In genomic region chr2:32392063-32392462, GRCm38 (mm10) we compare ENCODE assay signal across 15 mouse cellular contexts. TPM values are rescaled to one million over a fixed set of nuclear protein-coding genes. Genes with fewer than 3 reads are reported as not detected.
DNase-seq lines count a peak whose midpoint lies in the region; ATAC-seq and TF ChIP-seq lines count a peak whose summit lies in the region.
"Had no signal": no experiment of that assay in that cellular context is flagged by ENCODE, and none has a peak within 500 bp of the region (broad histone marks: within the 10 kb centered on the region; RNA-seq: fewer than 3 reads in every experiment).

No protein-coding gene starts in this region.

- H3K27ac ChIP-seq in liver, embryonic 15.5 days (replicated peaks) = 0 out of 2 replicates have a peak overlapping the region, but pooled peaks have one; percentile 5
- no peak overlapping the region for H3K27ac ChIP-seq in liver, embryonic 11.5 days (ENCODE audit: low read depth, low read length)
- H3K27ac ChIP-seq in kidney, adult 2 months (ENCODE audit: insufficient read depth, low read depth, low read length) = peak overlapping the region; percentile 13; the same call in 1 of the 2 replicates
- H3K27ac ChIP-seq: liver, embryonic 14.5 days had no signal

- no peak for TF ChIP-seq CTCF in kidney, adult 2 months (conservative IDR thresholded peaks at IDR 0.05; ENCODE audit: insufficient read depth, insufficient read length, low read depth, low read length)

- peaks cover 9% of the 10 kb centered on the region; the same call in 1 of the 2 replicates for H3K27me3 ChIP-seq in liver, embryonic 15.5 days
- no peaks in the 10 kb centered on the region for H3K27me3 ChIP-seq in liver, embryonic 11.5 days (replicated peaks; ENCODE audit: control insufficient read depth, insufficient read depth, low read length)
- H3K27me3 ChIP-seq in kidney, adult 2 months (replicated peaks; ENCODE audit: control insufficient read depth, insufficient read depth, low read length) = no peaks in the 10 kb centered on the region
- H3K27me3 ChIP-seq: Patski had no signal

- H3K4me1 ChIP-seq in liver, embryonic 15.5 days (replicated peaks) = peaks cover 45% of the 10 kb centered on the region
- H3K4me1 ChIP-seq in liver, embryonic 11.5 days (replicated peaks; ENCODE audit: control insufficient read depth, insufficient read depth, low read length) = peaks cover 10% of the 10 kb centered on the region
- peaks cover 7% of the 10 kb centered on the region; the same call in 1 of the 2 replicates for H3K4me1 ChIP-seq in kidney, adult 2 months (ENCODE audit: control insufficient read depth, insufficient read depth, low read length)

- DNase-seq in adrenal gland, postnatal 14 days = peak; percentile 47
- DNase-seq in adrenal gland, adult 2 months = no peak
- DNase-seq in liver, embryonic 11.5 days (ENCODE audit: low spot score) = no peak
- DNase-seq in kidney, adult 2 months = peak; percentile 86
- peak; percentile 67 to 81 for DNase-seq in lung, adult 18-20 months
- no peak for DNase-seq in cerebellum, postnatal 14 days
- no peak for DNase-seq in right cerebral cortex, adult 18-20 months
- DNase-seq: cerebellum, adult 9-11 months; right cerebral cortex, postnatal 4 days; thymus, postnatal 25 days had no signal

- ATAC-seq in liver, embryonic 15.5 days (ENCODE audit: insufficient read depth) = no peak
- ATAC-seq in liver, embryonic 11.5 days (replicated peaks; ENCODE audit: low FRiP score) = no peak
- ATAC-seq: Patski had no signal

- no peak overlapping the region for H3K9ac ChIP-seq in liver, embryonic 15.5 days
- H3K9ac ChIP-seq in liver, embryonic 11.5 days (ENCODE audit: low read depth, low read length) = no peak overlapping the region
- H3K9ac ChIP-seq: liver, embryonic 14.5 days had no signal

- H3K4me2 ChIP-seq in liver, embryonic 15.5 days = no peak overlapping the region
- H3K4me2 ChIP-seq in liver, embryonic 11.5 days = no peak overlapping the region

- no peak overlapping the region for H3K4me3 ChIP-seq in liver, embryonic 15.5 days (replicated peaks)
- no peak overlapping the region for H3K4me3 ChIP-seq in liver, embryonic 11.5 days (ENCODE audit: low read depth, low read length)
- no peak overlapping the region for H3K4me3 ChIP-seq in kidney, adult 2 months (ENCODE audit: insufficient read depth, low read depth, low read length)
- H3K4me3 ChIP-seq: myocyte had no signal

- H3K36me3 ChIP-seq in liver, embryonic 15.5 days (replicated peaks) = no peaks in the 10 kb centered on the region
- no peaks in the 10 kb centered on the region for H3K36me3 ChIP-seq in liver, embryonic 11.5 days (ENCODE audit: control insufficient read depth, insufficient read depth, low read length)
- no peaks in the 10 kb centered on the region for H3K36me3 ChIP-seq in kidney, adult 2 months (ENCODE audit: control insufficient read depth, insufficient read depth, low read length)

- TF ChIP-seq POLR2A in kidney, adult 2 months (IDR thresholded peaks at IDR 0.05; ENCODE audit: low read depth, low read length) = no peak

- 74% methylated on average over 5 of the region's 5 CpGs for WGBS in liver, embryonic 15.5 days (ENCODE audit: insufficient replicate concordance)
- WGBS in liver, embryonic 11.5 days = 81% methylated on average over 5 of the region's 5 CpGs
- 31% methylated on average over 5 of the region's 5 CpGs for WGBS in kidney, adult 2 months

- H3K9me3 ChIP-seq in liver, embryonic 15.5 days (replicated peaks) = no peaks in the 10 kb centered on the region
- H3K9me3 ChIP-seq in liver, embryonic 11.5 days (ENCODE audit: control insufficient read depth, low read length) = no peaks in the 10 kb centered on the region

RNA-seq across cellular contexts. Expression of gene Ptges2, which starts 3.6 kb away (rescaled TPM):
- total RNA-seq in adrenal gland, postnatal 14 days (2021) = 75.8 and 80.5 TPM in 2 replicates
- total RNA-seq in adrenal gland, adult 2 months (2021) = 10 to 100 TPM; 55.3 to 69.6 TPM
- polyA plus RNA-seq in adrenal gland, adult 2 months (2012; rRNA removed) = 35.6 and 50.7 TPM in 2 replicates
- polyA plus RNA-seq in liver, embryonic 15.5 days (2015; fragmentation: Nextera tagmentation; extraction: Ambion mirVana) = 12.0 and 12.2 TPM in 2 replicates
- 23.0 and 23.6 TPM in 2 replicates for polyA plus RNA-seq in liver, embryonic 11.5 days (2014; fragmentation: Nextera tagmentation; extraction: Ambion mirVana)
- 69.7 and 80.6 TPM in 2 replicates for polyA plus RNA-seq in kidney, adult 2 months (2012; rRNA removed)

RNA-seq across cellular contexts. Expression of gene Lcn2, which starts 4.0 kb away (rescaled TPM):
- 7.1 and 9.6 TPM in 2 replicates for total RNA-seq in adrenal gland, postnatal 14 days (2021)
- total RNA-seq in adrenal gland, adult 2 months (2021) = 1 to 10 TPM; 2.2 to 2.8 TPM
- polyA plus RNA-seq in adrenal gland, adult 2 months (2012; rRNA removed) = 0.45 and 2.1 TPM in 2 replicates
- polyA plus RNA-seq in liver, embryonic 15.5 days (2015; fragmentation: Nextera tagmentation; extraction: Ambion mirVana) = 185 and 214 TPM in 2 replicates
- 8.0 and 9.9 TPM in 2 replicates for polyA plus RNA-seq in liver, embryonic 11.5 days (2014; fragmentation: Nextera tagmentation; extraction: Ambion mirVana)
- 8.0 and 9.4 TPM in 2 replicates for polyA plus RNA-seq in kidney, adult 2 months (2012; rRNA removed)

RNA-seq across cellular contexts. Expression of gene 1110008P14Rik, which starts 10.3 kb away (rescaled TPM):
- total RNA-seq in adrenal gland, postnatal 14 days (2021) = 142 and 159 TPM in 2 replicates
- total RNA-seq in adrenal gland, adult 2 months (2021) = 100 to 1,000 TPM; 152 to 167 TPM
- polyA plus RNA-seq in adrenal gland, adult 2 months (2012; rRNA removed) = 1,060 and 1,061 TPM in 2 replicates
- 25.0 and 29.0 TPM in 2 replicates for polyA plus RNA-seq in liver, embryonic 15.5 days (2015; fragmentation: Nextera tagmentation; extraction: Ambion mirVana)
- polyA plus RNA-seq in liver, embryonic 11.5 days (2014; fragmentation: Nextera tagmentation; extraction: Ambion mirVana) = 36.2 and 39.7 TPM in 2 replicates
- polyA plus RNA-seq in kidney, adult 2 months (2012; rRNA removed) = 182 and 215 TPM in 2 replicates

RNA-seq across cellular contexts. Expression of gene Dnm1, which starts 38.9 kb away (rescaled TPM):
- total RNA-seq in adrenal gland, postnatal 14 days (2021) = 18.9 and 26.7 TPM in 2 replicates
- total RNA-seq in adrenal gland, adult 2 months (2021) = 10 to 100 TPM; 15.8 to 22.5 TPM
- polyA plus RNA-seq in adrenal gland, adult 2 months (2012; rRNA removed) = 114 and 144 TPM in 2 replicates
- polyA plus RNA-seq in liver, embryonic 15.5 days (2015; fragmentation: Nextera tagmentation; extraction: Ambion mirVana) = 0.44 and 0.50 TPM in 2 replicates
- polyA plus RNA-seq in liver, embryonic 11.5 days (2014; fragmentation: Nextera tagmentation; extraction: Ambion mirVana) = 9.3 and 10.0 TPM in 2 replicates
- polyA plus RNA-seq in kidney, adult 2 months (2012; rRNA removed) = 8.3 and 12.6 TPM in 2 replicates
- total RNA-seq: granulocyte monocyte progenitor cell, adult 5-6 weeks had no signal

RNA-seq across cellular contexts. Expression of gene Ciz1, which starts 39.9 kb away (rescaled TPM):
- total RNA-seq in adrenal gland, postnatal 14 days (2021) = 61.8 and 67.0 TPM in 2 replicates
- total RNA-seq in adrenal gland, adult 2 months (2021) = 10 to 100 TPM; 54.0 to 94.0 TPM
- 290 and 303 TPM in 2 replicates for polyA plus RNA-seq in adrenal gland, adult 2 months (2012; rRNA removed)
- 17.0 and 18.0 TPM in 2 replicates for polyA plus RNA-seq in liver, embryonic 15.5 days (2015; fragmentation: Nextera tagmentation; extraction: Ambion mirVana)
- polyA plus RNA-seq in liver, embryonic 11.5 days (2014; fragmentation: Nextera tagmentation; extraction: Ambion mirVana) = 45.5 and 45.8 TPM in 2 replicates
- polyA plus RNA-seq in kidney, adult 2 months (2012; rRNA removed) = 130 and 131 TPM in 2 replicates

Comparison
In these comparisons a context has a peak if more than half of its experiments do, and no peak if none do; other contexts are left out.
1. DNase-seq: peak in adrenal gland, postnatal 14 days (single experiment), kidney, adult 2 months (single experiment) and lung, adult 18-20 months (2 of 2); none in adrenal gland, adult 2 months (single experiment), liver, embryonic 11.5 days (single experiment), cerebellum, postnatal 14 days (0 of 2) and right cerebral cortex, adult 18-20 months (single experiment).
2. RNA of gene Lcn2, which starts 4.0 kb away (polyA plus RNA-seq): 185 to 214 TPM in liver, embryonic 15.5 days; 8.0 to 9.4 TPM in kidney, adult 2 months, 8.0 to 9.9 TPM in liver, embryonic 11.5 days and 0.45 to 2.1 TPM in adrenal gland, adult 2 months; every median in the first group is over 10 times any median in the second.